8 mouse cellular contexts compared by ENCODE assay signal in the genomic region with DNA sequence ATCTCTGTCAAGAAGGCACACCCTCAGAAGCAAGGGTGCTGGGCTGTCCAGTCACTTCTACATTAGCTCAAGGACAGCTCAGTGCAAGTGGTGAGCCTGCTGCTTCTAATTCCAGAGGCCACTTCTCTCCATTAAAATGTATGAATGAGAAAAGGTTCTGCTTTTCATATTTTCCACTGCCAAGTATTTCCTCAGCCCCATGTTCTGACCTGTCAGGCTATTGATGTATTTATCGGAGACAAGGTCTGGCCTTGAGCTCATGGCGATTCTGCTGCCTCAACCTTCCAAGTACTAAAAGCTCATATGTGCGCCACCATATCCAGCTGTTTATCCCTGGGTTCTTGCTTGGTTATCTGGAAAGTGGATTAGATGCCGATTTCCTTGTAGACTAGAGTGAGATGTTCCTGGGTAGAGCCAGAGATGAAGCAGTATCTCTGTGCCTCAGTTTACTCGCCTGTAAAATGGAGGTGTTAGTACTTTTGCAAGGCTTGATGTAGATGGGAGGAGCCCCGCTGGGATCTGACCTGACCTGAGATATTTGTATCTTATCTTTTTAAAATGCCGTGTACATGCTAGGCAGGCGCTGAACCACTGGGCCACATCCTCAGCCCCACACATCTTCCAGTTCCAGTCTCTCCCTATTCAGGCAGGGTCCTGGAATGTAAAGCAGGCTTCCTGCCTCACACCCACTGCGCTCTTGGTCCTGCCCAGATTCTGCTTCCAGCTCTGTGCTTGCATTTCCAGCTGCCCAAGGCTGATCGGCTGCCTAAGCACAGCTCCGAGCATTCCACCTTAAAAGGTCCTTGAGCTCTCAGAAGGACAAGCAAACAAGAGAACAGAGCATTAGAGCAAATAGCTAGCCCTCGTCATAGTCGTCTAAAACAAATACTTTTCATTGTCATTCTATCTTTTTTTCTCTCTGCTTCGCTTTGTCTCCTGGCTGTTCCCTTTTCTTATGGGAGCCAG.
DNase-seq lines count a peak whose midpoint lies in the region; ATAC-seq lines count a peak whose summit lies in the region.
"Had no signal": no experiment of that assay in that cellular context is flagged by ENCODE, and none has a peak within 500 bp of the region (broad histone marks: within the 10 kb centered on the region; RNA-seq: fewer than 3 reads in every experiment).

No protein-coding gene starts in this region.

- no peaks in the 10 kb centered on the region for H3K36me3 ChIP-seq in kidney, embryonic 16.5 days (ENCODE audit: insufficient read depth, low read length)
- no peaks in the 10 kb centered on the region for H3K36me3 ChIP-seq in forebrain, embryonic 16.5 days (ENCODE audit: control insufficient read depth, insufficient read depth)

- DNase-seq in kidney, adult 18-20 months, result no peak
- peak; percentile 18 for DNase-seq in Muller cell, postnatal 12 days (ENCODE audit: inconsistent ontology term)
- peak; percentile 75 for DNase-seq in adrenal gland, postnatal 14 days
- peak; percentile 68 for DNase-seq in lung, postnatal 36 days
- no peak for DNase-seq in urinary bladder, postnatal 25 days (ENCODE audit: low spot score)

- H3K27ac ChIP-seq in kidney, embryonic 16.5 days (ENCODE audit: low read length), result peak overlapping the region; percentile 16; the same call in 1 of the 2 replicates
- H3K27ac ChIP-seq in forebrain, embryonic 16.5 days (ENCODE audit: low read length), result no peak overlapping the region
- H3K27ac ChIP-seq: hindbrain, postnatal 0 days had no signal

- no peak overlapping the region for H3K4me2 ChIP-seq in kidney, embryonic 16.5 days (replicated peaks; ENCODE audit: low read depth, low read length)
- no peak overlapping the region for H3K4me2 ChIP-seq in forebrain, embryonic 16.5 days (ENCODE audit: low read length)

- H3K4me1 ChIP-seq in kidney, embryonic 16.5 days (ENCODE audit: insufficient read depth, low read length), result 0 out of 2 replicates have a peak, but pooled peaks cover 7% of the 10 kb centered on the region
- H3K4me1 ChIP-seq in forebrain, embryonic 16.5 days (replicated peaks; ENCODE audit: control insufficient read depth, insufficient read depth, low read length), result no peaks in the 10 kb centered on the region

- H3K9ac ChIP-seq in kidney, embryonic 16.5 days (replicated peaks; ENCODE audit: low read length), result no peak overlapping the region
- H3K9ac ChIP-seq in forebrain, embryonic 16.5 days (replicated peaks; ENCODE audit: low read depth, low read length), result no peak overlapping the region

- H3K9me3 ChIP-seq in kidney, embryonic 16.5 days (ENCODE audit: low read length), result no peaks in the 10 kb centered on the region
- no peaks in the 10 kb centered on the region for H3K9me3 ChIP-seq in forebrain, embryonic 16.5 days (ENCODE audit: control insufficient read depth, low read length)

- ATAC-seq in kidney, embryonic 16.5 days (ENCODE audit: low FRiP score, low TSS enrichment), result peak; percentile 57; the same call in 1 of the 2 replicates
- no peak for ATAC-seq in forebrain, embryonic 16.5 days
- ATAC-seq: hindbrain, postnatal 0 days had no signal

- no peaks in the 10 kb centered on the region for H3K27me3 ChIP-seq in kidney, embryonic 16.5 days (ENCODE audit: insufficient read depth, low read length)
- H3K27me3 ChIP-seq in forebrain, embryonic 16.5 days (replicated peaks; ENCODE audit: control insufficient read depth, insufficient read depth, low read length), result no peaks in the 10 kb centered on the region

- 67% methylated on average over 14 of the region's 14 CpGs for WGBS in kidney, embryonic 16.5 days
- WGBS in forebrain, embryonic 16.5 days, result 66% methylated on average over 14 of the region's 14 CpGs

- no peak overlapping the region for H3K4me3 ChIP-seq in kidney, embryonic 16.5 days (ENCODE audit: low read length)
- no peak overlapping the region for H3K4me3 ChIP-seq in forebrain, embryonic 16.5 days (replicated peaks; ENCODE audit: low read length)

Comparison
In these comparisons a context has a peak if more than half of its experiments do, and no peak if none do; other contexts are left out.
1. DNase-seq: peak in Muller cell, postnatal 12 days (single experiment), adrenal gland, postnatal 14 days (single experiment) and lung, postnatal 36 days (single experiment); none in kidney, adult 18-20 months (single experiment) and urinary bladder, postnatal 25 days (single experiment).